Mouse (Mus musculus): ENCODE data around the gene Ttll5.

The Ttll5 gene

DNA sequence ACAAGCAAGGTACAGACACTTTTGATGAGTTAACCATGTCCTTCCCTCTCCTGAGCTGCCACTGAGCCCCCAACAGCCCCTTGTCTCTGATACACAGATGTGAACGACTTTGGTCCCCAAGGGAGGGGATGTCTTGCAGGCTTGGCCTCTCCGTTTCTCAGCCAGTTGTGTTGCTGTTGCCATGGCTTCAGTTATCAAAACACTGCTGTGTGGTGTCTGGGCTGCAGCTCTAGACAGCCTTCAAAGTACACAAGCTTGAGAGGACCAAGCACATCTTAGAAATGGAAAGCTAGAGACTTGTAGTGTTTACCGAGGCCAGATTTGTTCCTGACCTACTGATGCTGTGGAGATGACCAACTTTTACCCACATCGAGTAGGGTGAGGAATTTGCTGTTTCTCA is 102.4 kb downstream of the Ttll5 start:
- ATAC-seq (ENCODE audit: low TSS enrichment), result no peak

DNA sequence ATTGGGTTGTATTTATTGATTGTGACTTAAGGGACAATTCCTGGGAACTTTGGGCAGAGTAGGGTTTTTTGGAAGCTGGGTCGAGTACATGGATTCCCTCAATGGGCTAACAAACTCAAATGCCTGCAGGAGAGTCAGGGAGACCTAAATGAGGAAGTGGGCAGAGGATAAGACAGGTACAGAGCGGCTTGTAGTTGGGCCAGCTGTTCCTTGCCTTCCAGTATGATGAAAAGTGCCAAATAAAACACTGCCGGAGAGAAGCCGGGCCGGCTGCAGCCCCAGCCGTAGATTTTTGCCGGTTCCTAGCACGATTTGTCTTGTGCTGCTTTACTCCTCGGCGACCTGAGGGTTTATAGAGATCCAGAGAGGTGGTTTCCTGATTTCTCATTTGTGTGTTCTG is 104.1 kb downstream of the Ttll5 start:
- ATAC-seq (ENCODE audit: low TSS enrichment), result no peak

DNA sequence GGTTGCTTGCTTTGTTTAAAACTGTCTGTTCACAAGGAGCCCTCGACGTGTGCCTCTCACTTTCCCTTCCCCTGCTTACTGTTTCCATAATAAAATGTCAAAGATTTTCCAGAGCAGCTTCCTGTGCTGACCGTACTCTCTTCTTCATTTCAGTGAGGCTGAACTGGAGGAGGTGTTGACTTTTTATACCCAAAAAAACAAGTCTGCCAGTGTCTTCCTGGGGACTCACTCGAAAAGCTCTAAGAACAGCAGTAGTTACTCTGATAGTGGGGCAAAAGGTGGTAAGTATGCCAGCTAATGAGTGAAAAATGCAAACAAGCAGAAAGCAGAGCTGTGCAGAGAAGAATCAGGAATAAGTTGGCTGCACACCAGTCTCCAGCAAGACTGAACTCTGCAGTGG is 105.3 kb downstream of the Ttll5 start:
- peak; percentile 9; the same call in 1 of the 2 replicates for ATAC-seq (ENCODE audit: low TSS enrichment)

DNA sequence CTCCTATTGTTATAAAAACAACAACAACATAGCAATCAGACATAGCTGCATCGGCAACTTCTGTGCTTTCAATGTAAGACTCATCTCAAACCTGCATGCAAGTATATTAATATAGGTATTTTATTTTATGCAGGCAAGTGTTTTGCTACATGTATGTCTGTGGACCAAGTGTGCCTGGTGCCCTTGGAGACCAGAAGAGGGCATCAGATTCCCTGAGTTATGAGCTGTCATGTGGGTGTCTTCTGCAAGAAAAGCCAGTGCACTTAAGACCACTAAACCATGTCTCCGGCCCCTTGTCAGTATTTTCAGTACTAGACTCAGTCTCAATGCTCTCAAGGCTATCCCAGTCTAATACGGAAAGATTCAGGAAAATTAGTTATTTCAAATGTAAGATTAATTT is 106.3 kb downstream of the Ttll5 start:
- ATAC-seq (ENCODE audit: low TSS enrichment), result no peak

- no peak for ATAC-seq (ENCODE audit: low TSS enrichment)
Measured at GRCm38 (mm10) chr12:85933241-85933640, 108.8 kb downstream of the Ttll5 start.

GRCm38 (mm10) chr12:85937384-85937783 is 112.9 kb downstream of the Ttll5 start:
- ATAC-seq (ENCODE audit: low TSS enrichment), result no peak

GRCm38 (mm10) chr12:85943456-85943855 is 119.0 kb downstream of the Ttll5 start:
- no peak for ATAC-seq (ENCODE audit: low TSS enrichment)

DNA sequence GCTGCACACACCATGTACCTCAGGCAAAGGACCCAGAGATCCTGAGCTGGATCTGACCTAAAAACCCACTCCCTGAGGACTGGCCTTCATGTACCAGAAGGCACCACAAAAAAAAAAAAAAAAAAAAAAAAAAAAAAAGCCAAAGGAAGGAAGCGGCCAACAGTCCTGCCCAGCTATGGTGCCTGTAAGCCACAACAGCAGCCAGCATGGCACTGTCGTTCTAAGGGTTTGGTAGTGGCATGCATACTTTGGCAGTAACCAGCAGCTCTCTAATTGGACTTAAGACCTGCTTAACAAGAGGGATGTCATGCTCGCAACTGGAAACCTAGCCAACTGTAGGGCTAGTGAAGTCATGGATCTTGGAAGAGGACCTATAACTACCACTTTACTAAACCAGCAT is 120.0 kb downstream of the Ttll5 start:
- ATAC-seq (ENCODE audit: low TSS enrichment), result no peak

GRCm38 (mm10) chr12:85947161-85947560 is 122.7 kb downstream of the Ttll5 start:
- ATAC-seq (ENCODE audit: low TSS enrichment), result no peak

- no peak for ATAC-seq (ENCODE audit: low TSS enrichment)
Measured at GRCm38 (mm10) chr12:85949667-85950066, 125.2 kb downstream of the Ttll5 start.

GRCm38 (mm10) chr12:85950371-85950770 is 125.9 kb downstream of the Ttll5 start:
- no peak for ATAC-seq (ENCODE audit: low TSS enrichment)

- no peak for ATAC-seq (ENCODE audit: low TSS enrichment)
Measured at GRCm38 (mm10) chr12:85951036-85951435, 126.6 kb downstream of the Ttll5 start.

GRCm38 (mm10) chr12:85951822-85952221 is 127.4 kb downstream of the Ttll5 start:
- no peak for ATAC-seq (ENCODE audit: low TSS enrichment)

- ATAC-seq (ENCODE audit: low TSS enrichment), result peak; percentile 82
Measured at GRCm38 (mm10) chr12:85952349-85952748, 127.9 kb downstream of the Ttll5 start.

DNA sequence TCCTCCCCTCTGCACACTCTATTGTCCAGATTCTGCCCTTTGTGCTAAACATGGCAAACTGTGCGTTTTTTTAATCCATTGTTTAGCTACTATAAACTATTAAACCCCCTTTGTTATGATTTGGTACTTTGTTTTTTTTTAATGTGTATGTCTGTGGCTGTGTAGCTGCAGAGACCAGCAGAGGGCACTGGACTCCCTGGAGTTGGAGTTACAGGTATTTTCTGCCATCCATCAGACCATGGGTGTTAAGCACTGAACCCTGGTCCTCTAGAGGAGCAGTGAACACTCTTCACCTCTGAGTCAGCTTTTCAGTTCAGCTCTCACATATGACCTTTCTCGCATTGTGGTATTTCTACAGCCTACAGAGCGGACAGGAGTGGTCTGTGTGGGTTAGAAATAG is 129.7 kb downstream of the Ttll5 start:
- no peak for ATAC-seq (ENCODE audit: low TSS enrichment)

DNA sequence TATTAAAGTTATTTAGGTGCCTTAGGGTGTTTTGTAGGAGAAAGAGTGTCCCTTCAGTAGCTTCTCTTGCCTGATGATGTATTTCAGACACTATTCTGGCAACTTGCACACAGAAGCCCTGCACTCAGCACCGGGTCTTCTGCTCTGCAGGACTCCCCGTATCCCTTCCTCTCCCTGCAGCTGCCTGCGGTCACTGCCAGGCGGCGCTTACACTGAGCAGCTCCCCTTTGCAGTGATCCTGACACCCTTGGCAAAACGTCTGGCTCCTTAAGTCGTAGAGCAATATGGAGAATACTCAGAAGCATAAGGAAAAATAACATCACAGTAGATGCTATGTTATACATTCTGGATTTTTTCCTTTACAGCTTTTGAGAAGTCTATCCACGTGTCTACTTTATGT is 130.6 kb downstream of the Ttll5 start:
- ATAC-seq (ENCODE audit: low TSS enrichment), result no peak

- no peak for ATAC-seq (ENCODE audit: low TSS enrichment)
Measured at GRCm38 (mm10) chr12:85955690-85956089, 131.2 kb downstream of the Ttll5 start.

DNA sequence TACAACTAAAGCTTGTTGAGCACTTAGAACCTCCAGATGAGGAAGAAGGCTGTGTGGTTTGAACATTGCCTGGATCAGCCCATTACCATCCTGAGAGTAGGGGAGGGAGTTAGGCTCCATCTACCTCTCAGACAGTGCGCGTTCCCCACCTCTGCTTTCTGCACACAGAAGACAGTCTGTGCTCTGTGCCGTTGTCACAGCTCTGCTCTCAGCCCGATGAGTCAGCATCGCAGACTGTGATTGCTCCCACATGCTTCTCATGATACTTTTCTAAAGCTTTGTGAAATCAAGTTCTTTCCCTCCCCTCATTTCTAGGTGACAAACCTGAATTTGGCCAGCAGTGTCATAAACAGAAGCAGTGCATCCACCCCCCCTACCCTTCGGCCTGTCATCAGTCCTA is 131.8 kb downstream of the Ttll5 start:
- peak; percentile 92 for ATAC-seq (ENCODE audit: low TSS enrichment)

DNA sequence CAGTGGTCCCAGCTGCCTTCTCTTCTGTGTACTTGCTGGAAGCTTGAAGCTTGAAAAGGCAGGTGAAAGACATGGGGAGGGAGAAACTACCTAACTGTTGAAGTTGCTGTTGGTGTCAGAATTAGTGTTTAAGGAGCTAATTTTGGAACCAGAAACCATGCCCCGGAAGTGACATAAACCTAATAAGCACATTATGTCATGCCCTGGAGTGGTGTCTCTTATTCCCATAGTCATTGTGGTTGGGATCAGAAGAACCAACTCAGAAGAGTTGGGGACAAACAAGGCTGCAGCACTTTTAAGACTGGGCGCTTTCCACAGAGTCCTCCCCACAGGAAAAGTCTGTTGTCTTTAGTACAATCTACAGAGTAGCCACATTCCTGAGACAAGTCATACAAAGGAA is 134.0 kb downstream of the Ttll5 start:
- ATAC-seq (ENCODE audit: low TSS enrichment), result no peak

- ATAC-seq (ENCODE audit: low TSS enrichment), result peak; percentile 60; the same call in 1 of the 2 replicates
Measured at GRCm38 (mm10) chr12:85959822-85960501, 135.5 kb downstream of the Ttll5 start.

- ATAC-seq (ENCODE audit: low TSS enrichment), result no peak
Measured at GRCm38 (mm10) chr12:85960699-85961098, 136.2 kb downstream of the Ttll5 start.

GRCm38 (mm10) chr12:85963160-85963559 is 138.7 kb downstream of the Ttll5 start:
- ATAC-seq (ENCODE audit: low TSS enrichment), result no peak

DNA sequence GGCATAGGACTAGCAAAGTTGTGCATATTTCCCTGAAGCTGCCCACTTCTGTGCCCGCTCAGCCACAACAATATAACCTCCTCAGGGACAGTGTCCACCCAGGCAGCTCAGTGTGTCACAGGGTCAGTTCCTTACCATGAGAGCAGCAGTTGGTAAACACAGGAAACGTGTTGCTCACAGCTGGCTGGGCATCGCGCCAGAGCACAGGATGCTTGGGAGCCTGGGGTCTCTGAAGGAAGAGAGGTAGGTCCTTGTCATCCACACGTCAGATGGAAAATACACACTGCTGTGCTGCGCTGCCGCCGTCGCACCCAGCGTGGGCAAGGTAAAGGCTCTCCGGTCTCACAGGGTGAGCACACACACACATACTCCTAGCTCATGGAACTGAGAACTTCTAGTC is 139.2 kb downstream of the Ttll5 start:
- no peak for ATAC-seq (ENCODE audit: low TSS enrichment)

GRCm38 (mm10) chr12:85964436-85964835 is 140.0 kb downstream of the Ttll5 start:
- ATAC-seq (ENCODE audit: low TSS enrichment), result no peak

Data from frontal cortex, adult (tissue).